Mouse (Mus musculus): ENCODE measurements at regions not wholly inside any gene's neighbourhood (a gene's known extent, or its start where the extent isn't known, plus 50 kb on each side); places are given as distances from the start of the nearest gene placed in this dataset.
A peak's percentile ranks its signal among the peaks of the same experiment; 100 is the strongest.

DNA sequence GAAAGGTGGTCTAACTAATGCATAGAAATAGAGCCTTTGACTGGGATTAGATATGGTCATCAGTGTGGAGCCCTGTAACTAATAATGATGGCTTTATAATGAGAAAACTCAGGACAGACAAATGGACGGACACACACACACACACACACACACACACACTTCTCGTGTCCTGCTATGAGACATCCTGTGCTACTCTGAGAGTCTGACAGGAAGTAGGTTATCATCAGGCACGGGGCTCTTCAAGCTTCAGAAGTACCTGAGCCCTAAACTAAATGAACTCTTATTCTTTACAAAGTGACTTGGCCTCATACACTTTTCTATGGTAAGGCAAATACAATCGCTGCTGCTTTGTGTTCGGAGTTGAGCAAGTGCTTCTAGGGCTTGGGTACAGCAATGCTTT lies 87.9 kb upstream of the Mkln1 start:
- H3K27ac ChIP-seq (ENCODE audit: insufficient read depth, low read length) = no peak overlapping the region
- no peak overlapping the region for H3K4me3 ChIP-seq (ENCODE audit: insufficient read depth, low read length)
- peaks cover 11% of the 10 kb centered on the region for H3K4me1 ChIP-seq (ENCODE audit: control insufficient read depth, insufficient read depth, low read length)
- TF ChIP-seq POLR2A (IDR thresholded peaks at IDR 0.05; ENCODE audit: extremely low read depth, insufficient read depth, low read length) = no peak
- TF ChIP-seq CTCF (IDR thresholded peaks at IDR 0.05; ENCODE audit: extremely low read depth, insufficient read depth, low read length) = no peak

DNA sequence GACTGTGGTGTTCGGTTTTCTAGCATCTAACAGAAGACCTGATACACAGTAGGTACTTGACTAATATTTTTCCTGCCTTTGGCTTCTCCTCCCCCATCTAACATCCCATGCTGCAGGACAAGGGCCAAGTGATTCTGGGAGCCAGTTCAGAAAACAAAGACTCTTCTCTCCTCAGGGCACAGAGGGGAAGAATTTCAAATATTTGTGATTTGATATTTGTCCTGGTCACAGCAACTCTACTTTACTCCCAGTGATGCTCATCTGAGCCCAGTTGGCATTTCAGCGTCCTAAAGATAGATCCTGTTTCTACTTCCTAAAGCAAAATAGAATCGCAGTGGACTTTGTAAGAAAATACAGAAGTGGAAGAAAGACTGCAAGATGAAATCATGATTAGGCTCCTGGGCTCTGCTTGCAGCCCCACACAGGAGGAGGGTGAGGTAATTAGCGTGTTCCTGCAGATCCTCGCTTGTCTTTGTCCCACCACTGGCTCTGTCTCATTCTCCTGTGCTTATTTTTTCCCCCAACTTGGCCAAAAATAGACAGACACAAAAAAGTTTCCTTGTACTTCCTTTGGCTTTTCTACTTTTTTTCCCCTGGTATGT lies 84.6 kb upstream of the Mkln1 start:
- Histone ChIP-seq H3K27ac (ENCODE audit: insufficient read depth, low read length) (no peak overlapping the region; the same call in 1 of the 2 replicates), H3K4me3 (ENCODE audit: insufficient read depth, low read length) (no peak overlapping the region)
- no peak for TF ChIP-seq POLR2A (IDR thresholded peaks at IDR 0.05; ENCODE audit: extremely low read depth, insufficient read depth, low read length)
- no peak for TF ChIP-seq CTCF (IDR thresholded peaks at IDR 0.05; ENCODE audit: extremely low read depth, insufficient read depth, low read length)

DNA sequence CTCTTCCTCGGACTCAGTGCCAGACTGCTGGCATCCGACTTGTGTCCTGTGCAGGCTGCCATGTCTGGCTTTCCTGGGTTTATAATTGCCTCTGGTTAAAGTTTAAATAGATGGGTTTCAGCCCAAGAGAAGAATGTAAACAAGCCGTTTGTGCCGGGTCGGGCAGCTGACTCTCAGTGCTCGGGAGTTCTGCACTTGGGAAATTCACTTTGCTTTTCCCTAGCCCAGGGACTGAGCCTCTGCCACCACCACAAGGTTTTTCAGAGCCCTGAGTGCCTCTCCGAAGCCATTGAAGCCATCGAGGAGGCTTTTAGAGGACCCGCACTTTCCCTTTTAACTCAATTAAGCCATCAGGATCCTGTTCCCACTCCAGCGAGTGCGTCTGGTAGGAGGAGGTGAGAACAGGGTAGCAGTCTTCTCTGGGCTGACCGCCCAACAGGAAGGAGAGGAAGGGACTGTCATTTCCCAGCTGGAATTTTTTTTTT lies 80.8 kb upstream of the Mkln1 start:
- TF ChIP-seq POLR2A (IDR thresholded peaks at IDR 0.05; ENCODE audit: extremely low read depth, insufficient read depth, low read length) (no peak), CTCF (IDR thresholded peaks at IDR 0.05; ENCODE audit: extremely low read depth, insufficient read depth, low read length) (no peak)
- peaks cover 6% of the 10 kb centered on the region for H3K4me1 ChIP-seq (ENCODE audit: control insufficient read depth, insufficient read depth, low read length)
- no peak overlapping the region for H3K27ac ChIP-seq (ENCODE audit: insufficient read depth, low read length)
- no peak overlapping the region for H3K4me3 ChIP-seq (ENCODE audit: insufficient read depth, low read length)

More for the DNA sequence above, 84.6 kb upstream of the Mkln1 start:
- H3K4me1 ChIP-seq (ENCODE audit: control insufficient read depth, insufficient read depth, low read length) = peaks cover 4% of the 10 kb centered on the region

DNA sequence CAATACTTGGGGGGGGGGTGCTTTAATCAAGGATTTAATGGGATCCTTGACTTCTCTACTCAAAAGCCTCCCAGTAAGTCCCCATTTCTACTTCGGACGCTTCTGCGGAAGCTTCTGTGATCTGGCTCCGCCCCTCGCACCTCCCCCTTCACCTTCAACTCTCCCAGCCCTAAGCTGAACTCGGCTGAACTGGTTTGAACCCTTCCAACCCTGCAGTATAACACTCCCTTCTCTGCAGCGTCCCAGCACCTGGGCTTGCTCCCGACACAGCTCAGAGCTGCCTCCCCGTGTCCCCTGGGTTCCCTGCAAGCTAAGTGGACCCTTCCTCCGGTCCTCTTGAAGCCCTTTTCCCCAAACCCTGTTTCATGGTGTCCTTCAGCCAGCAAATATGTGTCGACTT lies 80.0 kb upstream of the Mkln1 start:
- no peak overlapping the region for H3K27ac ChIP-seq (ENCODE audit: insufficient read depth, low read length)
- H3K4me1 ChIP-seq (ENCODE audit: control insufficient read depth, insufficient read depth, low read length) = peaks cover 7% of the 10 kb centered on the region
- peak; percentile 16; the same call in 1 of the 2 replicates for TF ChIP-seq CTCF (IDR thresholded peaks at IDR 0.05; ENCODE audit: extremely low read depth, insufficient read depth, low read length)
- TF ChIP-seq POLR2A (IDR thresholded peaks at IDR 0.05; ENCODE audit: extremely low read depth, insufficient read depth, low read length) = no peak
- no peak overlapping the region for H3K4me3 ChIP-seq (ENCODE audit: insufficient read depth, low read length)

DNA sequence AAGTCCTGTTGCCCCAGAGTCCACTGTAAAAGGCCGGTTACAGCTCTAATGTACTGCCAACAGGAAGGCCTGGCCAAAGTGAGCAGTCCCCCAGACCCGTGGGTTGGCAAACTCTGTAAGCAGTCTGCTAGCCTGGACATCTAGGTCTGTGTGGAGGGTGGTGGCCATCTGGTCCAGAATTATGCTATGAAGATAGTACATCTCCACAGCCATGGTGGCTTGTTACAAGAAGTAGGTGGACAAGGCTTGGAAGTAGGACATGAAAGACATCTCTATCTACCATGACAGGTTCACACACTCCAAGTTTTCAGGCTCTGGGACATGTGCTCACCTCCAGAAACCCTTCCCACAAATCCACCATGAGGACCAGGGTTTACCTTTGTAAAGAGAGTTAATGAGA lies 79.1 kb upstream of the Mkln1 start:
- TF ChIP-seq POLR2A (IDR thresholded peaks at IDR 0.05; ENCODE audit: extremely low read depth, insufficient read depth, low read length) = no peak
- no peak for TF ChIP-seq CTCF (IDR thresholded peaks at IDR 0.05; ENCODE audit: extremely low read depth, insufficient read depth, low read length)
- no peak overlapping the region for H3K27ac ChIP-seq (ENCODE audit: insufficient read depth, low read length)
- no peak overlapping the region for H3K4me3 ChIP-seq (ENCODE audit: insufficient read depth, low read length)

DNA sequence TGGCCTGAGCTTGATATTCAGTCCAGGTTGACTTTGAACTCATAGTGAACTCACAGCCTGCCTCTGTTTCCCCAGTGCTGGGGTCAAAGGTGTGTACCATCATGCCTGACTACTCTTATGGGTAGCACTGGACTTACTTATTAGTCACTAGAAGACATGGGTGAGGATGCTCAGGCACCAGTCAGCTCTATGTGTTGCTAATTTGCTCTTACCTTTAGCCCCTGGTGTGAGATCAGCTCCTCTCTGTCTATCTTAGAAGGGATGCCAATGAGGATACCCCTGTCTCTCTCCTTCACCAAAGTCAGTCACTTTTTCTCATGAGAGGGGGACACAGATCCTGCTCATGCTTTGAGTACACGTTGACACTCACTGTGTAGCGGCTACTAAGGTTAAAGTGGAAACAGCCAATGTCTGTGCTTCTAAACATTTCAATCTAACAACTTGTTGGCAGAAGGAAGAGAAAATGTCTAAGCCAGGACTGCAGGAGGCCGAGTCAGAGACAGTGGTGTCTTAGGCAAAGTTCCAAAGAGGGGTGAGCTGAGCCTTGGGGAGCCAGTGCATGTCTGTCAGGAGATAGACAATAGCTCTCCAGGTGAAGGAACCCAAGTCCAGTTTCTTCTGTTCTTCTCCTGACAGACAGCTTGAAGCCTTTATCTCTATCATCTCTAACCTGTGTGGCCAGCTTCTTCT lies 78.2 kb upstream of the Mkln1 start:
- Histone ChIP-seq H3K4me1 (ENCODE audit: control insufficient read depth, insufficient read depth, low read length) (peaks cover 13% of the 10 kb centered on the region), H3K27ac (ENCODE audit: insufficient read depth, low read length) (no peak overlapping the region), H3K4me3 (ENCODE audit: insufficient read depth, low read length) (no peak overlapping the region)
- no peak for TF ChIP-seq POLR2A (IDR thresholded peaks at IDR 0.05; ENCODE audit: extremely low read depth, insufficient read depth, low read length)
- TF ChIP-seq CTCF (IDR thresholded peaks at IDR 0.05; ENCODE audit: extremely low read depth, insufficient read depth, low read length) = no peak

More for the DNA sequence above, 79.1 kb upstream of the Mkln1 start:
- H3K4me1 ChIP-seq (ENCODE audit: control insufficient read depth, insufficient read depth, low read length) = peaks cover 7% of the 10 kb centered on the region

DNA sequence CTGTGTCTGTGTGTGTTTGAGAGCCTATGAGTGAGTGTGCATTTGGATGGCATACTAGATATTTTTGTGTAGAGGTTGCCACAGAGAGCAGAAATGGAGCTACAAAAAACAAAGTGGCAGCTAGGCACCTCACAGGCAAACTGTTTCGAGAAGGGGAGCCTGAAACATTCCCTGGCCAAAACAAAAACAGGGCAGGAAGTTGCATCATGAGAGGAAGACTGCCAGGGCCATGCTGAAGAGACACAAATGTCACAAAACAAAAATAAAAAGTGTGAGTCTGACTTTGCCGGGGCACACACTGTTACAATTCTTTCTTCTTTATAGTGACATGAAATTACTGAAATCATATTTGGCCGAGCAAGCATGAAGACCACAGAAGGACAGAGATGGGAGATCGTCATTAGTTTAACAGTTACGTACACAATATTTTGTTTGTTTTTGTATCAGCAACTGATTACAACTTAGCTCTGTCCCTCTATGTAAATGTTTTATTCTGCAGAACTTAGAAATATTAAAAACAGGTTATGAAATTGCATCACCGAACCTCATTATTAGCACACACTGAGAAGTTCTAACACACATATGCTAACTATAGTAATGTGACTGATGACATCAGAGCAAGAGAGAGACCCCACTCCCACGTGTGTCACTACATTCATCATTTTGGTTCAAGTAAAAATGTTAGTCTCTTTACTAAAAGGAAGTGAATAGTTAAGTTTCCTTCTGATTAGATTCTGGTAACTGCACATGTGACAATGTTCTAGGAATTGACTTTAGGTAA lies 77.3 kb upstream of the Mkln1 start:
- no peak for TF ChIP-seq CTCF (IDR thresholded peaks at IDR 0.05; ENCODE audit: extremely low read depth, insufficient read depth, low read length)
- no peak for TF ChIP-seq POLR2A (IDR thresholded peaks at IDR 0.05; ENCODE audit: extremely low read depth, insufficient read depth, low read length)
- H3K27ac ChIP-seq (ENCODE audit: insufficient read depth, low read length) = no peak overlapping the region
- H3K4me1 ChIP-seq (ENCODE audit: control insufficient read depth, insufficient read depth, low read length) = peaks cover 13% of the 10 kb centered on the region
- no peak overlapping the region for H3K4me3 ChIP-seq (ENCODE audit: insufficient read depth, low read length)

DNA sequence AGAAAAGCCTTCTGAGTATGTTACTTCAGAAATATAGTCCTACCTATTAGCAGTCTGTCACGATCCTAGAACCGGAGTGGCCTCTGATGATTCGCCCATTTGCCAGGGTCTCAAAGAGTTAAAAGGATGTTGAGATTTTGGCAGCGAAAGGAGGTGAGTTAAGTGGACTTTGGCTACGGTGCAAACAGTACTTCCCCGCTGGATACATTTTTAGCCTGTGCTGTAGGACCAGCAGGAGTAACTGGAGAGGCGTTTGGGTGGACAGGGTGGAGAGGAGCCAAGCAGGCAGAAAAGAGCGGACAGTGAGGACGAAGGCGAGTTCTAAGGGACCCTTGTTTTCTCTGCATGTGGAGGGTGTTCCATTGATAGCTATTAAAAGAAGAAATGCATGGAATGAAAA lies 76.6 kb upstream of the Mkln1 start:
- Histone ChIP-seq H3K4me3 (ENCODE audit: insufficient read depth, low read length) (no peak overlapping the region), H3K4me1 (ENCODE audit: control insufficient read depth, insufficient read depth, low read length) (peaks cover 15% of the 10 kb centered on the region), H3K27ac (ENCODE audit: insufficient read depth, low read length) (no peak overlapping the region)
- TF ChIP-seq POLR2A (IDR thresholded peaks at IDR 0.05; ENCODE audit: extremely low read depth, insufficient read depth, low read length) (no peak), CTCF (IDR thresholded peaks at IDR 0.05; ENCODE audit: extremely low read depth, insufficient read depth, low read length) (no peak)

Data from cortical plate, adult 2 months (tissue).